Mouse (Mus musculus): ENCODE results near the gene Gpx4.
"Not testable (repeated sequence)": the region's sequence is repeated elsewhere in the genome, so short reads cannot be mapped to it uniquely, and the experiment has no call there.

Gene Gpx4

DNA sequence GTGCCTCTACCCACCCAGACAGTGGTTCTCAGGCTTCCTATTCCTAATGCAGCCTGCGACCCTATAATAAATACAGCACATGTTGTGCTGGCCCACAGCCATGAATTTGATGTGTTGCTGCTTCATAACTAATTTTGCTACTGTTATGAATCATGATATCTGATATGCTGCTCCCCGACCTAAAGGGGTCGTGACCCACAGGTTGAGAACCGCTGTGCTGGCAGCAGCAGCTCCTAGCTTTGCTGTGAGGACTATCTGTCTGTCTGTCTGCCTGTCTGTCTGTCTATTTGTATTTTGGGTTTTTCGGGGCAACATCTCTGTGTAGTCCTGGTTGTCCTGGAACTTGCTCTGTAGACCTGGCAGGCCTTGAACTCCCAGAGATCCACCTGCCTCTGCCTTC is 23.2 kb upstream of the Gpx4 start:
- no peak for DNase-seq (ENCODE audit: low spot score)

DNA sequence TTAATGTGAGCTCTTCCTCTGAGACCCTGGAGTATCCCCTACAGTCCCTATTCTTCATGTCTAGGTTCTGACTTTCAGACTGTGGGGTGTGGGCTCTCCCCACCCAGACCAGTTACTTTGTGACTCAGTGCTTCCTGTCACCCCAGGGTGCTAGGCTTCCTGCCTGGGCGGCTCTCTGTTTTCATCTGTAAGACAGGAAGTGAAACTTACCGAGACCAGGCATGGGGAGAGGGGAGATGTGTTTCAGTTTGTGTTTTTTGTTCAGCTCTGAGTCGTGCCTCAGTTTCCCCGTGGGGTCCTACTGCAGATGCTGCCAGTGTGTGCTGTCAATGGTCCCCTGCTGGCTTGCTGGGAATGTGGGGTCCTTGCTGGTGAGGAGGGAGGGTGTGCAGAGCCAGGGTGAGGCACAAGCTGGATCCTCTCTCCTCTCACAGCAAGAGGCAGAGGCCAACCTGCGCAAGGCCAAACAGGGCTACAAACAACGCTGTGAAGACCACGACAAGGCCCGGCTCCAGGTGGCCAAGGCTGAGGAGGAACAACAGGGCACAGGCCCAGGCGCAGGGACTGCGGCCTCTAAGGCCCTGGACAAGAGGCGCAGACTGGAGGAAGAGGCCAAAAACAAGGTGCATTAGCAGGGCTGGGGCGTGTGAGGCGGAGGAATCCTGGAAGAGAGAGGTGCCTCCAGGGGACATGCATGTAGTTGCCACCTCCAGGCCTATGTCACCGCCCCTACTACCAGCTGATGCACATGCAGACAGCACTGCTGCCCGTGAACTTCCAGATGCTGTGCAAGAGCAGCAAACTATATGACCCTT is 22.5 kb upstream of the Gpx4 start:
- no peak for DNase-seq (ENCODE audit: low spot score)

GRCm38 (mm10) chr10:80025044-80025347 is 22.0 kb upstream of the Gpx4 start:
- no peak for DNase-seq (ENCODE audit: low spot score)

DNA sequence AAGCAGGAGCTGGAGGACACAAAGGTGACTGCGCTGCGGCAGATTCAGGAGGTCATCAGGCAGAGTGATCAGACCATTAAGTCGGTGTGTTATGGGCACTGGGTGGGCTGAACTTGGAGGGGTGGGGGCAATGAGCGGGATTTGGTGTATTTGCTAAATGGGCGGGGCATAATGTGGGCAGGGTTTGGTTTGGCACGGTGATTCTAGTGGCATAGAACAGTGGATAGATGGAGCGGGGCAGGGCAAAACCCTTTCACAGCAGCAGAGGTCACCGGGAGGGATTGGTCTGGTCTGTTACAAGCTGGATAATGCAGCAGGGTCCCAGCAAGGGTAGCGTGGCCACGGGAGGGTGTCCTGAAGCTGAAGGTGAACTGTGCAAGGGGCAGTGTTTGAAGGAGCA is 21.5 kb upstream of the Gpx4 start:
- DNase-seq (ENCODE audit: low spot score), result no peak

- no peak for DNase-seq (ENCODE audit: low spot score)
Observed at GRCm38 (mm10) chr10:80025889-80026288, 21.1 kb upstream of the Gpx4 start.

GRCm38 (mm10) chr10:80027681-80028520 is 19.1 kb upstream of the Gpx4 start:
- DNase-seq (ENCODE audit: low spot score), result no peak

- DNase-seq (ENCODE audit: low spot score), result no peak
Observed at GRCm38 (mm10) chr10:80028521-80028846, 18.5 kb upstream of the Gpx4 start.

DNA sequence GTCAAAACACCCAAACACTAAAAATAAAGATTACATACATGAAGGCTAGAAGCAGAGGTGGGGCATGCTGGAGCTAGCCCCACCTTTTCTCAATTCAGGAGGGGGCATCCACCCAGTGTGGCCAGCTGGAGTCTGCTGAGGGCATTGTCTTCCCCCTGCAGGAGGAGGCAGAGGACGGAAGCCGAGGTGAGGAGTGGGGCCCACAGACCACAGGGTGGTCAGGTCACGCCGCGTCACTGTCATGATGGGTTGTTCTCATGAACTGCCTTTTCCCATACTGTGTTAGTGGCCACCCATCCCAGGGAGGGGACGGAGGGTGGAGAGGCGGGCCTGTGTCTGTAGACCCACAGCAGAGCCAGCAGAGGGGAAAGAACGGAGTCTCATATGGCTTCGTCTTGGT is 16.8 kb upstream of the Gpx4 start:
- DNase-seq (ENCODE audit: low spot score), result no peak

- DNase-seq (ENCODE audit: low spot score), result no peak
Observed at GRCm38 (mm10) chr10:80030736-80031135, 16.2 kb upstream of the Gpx4 start.

DNA sequence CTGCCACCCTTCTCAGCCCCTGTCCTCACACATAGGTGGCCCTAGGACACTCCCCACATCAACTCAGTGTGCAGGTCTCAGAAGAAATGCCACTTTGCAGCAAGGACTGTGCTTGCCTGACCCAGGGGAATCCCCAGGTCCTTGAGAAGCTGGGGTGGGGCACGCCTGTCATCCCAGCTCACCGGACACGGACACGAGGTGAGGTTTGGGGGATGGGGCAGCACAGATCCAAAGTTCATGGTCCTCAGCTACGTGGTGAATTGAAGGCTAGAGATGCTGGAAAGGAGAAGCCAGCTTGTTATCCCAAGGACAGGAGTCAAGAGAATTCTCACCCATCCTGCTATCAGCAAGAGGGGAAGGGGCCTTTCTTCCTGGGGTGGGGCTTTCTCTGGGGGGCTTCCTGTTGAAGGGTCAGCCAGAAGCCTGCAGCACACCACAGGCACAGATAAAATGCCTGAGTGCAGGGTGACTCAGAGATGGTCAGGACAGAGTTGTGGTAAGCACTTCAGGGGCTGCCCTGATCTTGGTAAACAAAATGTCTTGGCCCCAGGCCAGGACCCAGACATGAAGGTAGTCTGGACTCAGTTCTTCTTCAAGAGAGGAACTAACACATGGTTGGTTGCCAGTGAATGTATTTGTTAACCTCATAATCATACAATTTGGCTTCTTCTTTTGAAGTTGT is 14.0 kb upstream of the Gpx4 start:
- DNase-seq (ENCODE audit: low spot score), result peak; percentile 70

GRCm38 (mm10) chr10:80033511-80034391 is 13.2 kb upstream of the Gpx4 start:
- no peak for DNase-seq (ENCODE audit: low spot score)

DNA sequence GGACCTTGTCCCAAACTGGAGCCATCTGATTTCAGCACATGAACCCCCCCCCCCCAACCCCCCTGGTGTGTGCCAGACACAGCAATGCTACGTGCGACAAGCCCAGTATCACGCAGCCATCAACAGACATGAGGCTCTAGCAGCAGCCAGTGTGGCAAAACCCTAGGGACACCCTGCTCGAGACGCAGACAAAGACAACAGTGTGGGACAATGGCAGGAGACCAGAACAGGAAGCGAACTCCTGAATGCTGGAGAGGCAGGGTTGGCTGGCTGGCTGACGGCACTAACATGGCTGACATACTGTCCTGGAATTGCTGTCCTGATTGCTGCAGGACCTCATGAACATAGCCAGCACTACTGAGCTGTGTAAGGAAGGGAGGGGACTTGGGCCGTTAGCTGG is 11.8 kb upstream of the Gpx4 start:
- no peak for DNase-seq (ENCODE audit: low spot score)

DNA sequence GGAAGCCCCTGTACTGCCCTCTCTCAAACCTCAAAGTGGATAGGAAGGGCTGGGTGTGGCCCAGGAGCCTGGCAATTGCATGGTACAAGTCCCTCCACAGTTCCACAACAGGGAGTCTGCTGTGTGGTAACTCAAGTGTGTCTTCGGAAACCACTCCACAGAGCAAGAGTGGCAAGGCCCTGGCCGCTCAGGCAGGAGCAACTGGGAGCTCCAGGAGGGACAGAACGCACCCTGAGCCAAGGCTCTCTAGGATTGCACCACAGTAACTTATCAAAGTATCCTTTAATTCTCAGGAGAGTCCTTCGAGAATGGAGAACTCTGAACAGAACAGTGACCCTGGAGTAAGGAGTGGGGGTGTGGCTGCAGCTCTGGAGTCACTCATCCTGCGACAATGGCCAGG is 11.3 kb upstream of the Gpx4 start:
- no peak for DNase-seq (ENCODE audit: low spot score)

DNA sequence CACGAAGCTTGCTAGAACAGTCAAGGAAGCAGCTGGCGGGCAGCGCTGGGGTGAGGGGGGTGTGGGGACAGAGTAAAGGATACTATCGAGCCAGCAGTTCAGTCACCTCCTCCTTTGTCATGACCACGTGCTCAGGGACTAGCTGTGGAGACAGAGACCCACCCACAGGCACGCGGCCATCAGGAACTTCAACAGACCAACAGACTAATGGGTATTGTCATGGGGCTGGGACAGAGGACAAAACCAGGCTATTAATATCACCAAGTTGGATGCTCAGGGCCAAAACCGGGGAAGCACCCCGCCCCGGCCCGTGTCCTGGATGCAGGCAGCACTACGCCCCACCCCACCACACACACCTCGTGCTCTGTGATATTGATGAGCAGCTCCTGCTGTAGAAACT is 10.1 kb upstream of the Gpx4 start:
- no peak for DNase-seq (ENCODE audit: low spot score)

GRCm38 (mm10) chr10:80039559-80039979 is 7.4 kb upstream of the Gpx4 start, which contains the start of gene Polr2e:
Gene Polr2e, minus strand, starts transcription at chr10:80039795.
- peak; percentile 98 for DNase-seq (ENCODE audit: low spot score)

GRCm38 (mm10) chr10:80041409-80042060 is 5.4 kb upstream of the Gpx4 start:
- DNase-seq (ENCODE audit: low spot score), result not testable (repeated sequence)

DNA sequence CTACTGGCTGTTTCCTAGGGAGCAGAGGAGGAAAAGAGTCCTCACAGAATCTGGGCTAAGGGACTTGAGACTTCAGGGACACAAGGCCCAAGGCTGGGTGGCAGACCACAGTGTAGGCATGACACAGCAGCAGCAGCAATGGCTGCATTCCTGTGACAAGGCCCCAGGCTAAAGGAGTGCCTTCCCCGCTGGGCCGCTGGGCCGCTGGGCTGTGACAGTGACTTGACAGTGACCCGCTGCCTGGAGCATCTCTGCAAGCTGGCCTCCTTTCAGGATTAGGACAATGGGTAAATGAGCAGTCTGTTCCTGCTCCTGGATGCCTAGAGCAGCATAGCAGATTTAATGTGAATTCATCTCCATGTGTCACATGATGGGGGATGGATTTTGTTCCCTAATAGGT is 2.9 kb upstream of the Gpx4 start:
- DNase-seq (ENCODE audit: low spot score), result no peak

DNA sequence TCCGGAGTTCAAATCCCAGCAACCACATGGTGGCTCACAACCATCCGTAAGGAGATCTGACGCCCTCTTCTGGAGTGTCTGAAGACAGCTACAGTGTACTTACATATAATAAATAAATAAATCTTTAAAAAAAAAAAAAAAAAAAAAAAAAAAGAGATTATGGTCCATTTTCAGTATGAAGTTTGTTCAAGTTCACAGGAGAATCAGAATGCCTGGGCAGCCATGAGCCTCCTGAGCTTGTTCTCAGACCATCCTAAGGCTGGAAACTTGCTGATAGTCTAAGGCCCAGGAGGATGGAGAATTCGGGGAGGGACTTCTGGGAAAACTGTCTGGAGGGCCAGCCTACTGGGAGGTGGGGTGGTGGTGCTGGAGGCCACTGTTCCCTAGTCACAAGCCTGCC is 1.6 kb upstream of the Gpx4 start:
- not testable (repeated sequence) for DNase-seq (ENCODE audit: low spot score)

DNA sequence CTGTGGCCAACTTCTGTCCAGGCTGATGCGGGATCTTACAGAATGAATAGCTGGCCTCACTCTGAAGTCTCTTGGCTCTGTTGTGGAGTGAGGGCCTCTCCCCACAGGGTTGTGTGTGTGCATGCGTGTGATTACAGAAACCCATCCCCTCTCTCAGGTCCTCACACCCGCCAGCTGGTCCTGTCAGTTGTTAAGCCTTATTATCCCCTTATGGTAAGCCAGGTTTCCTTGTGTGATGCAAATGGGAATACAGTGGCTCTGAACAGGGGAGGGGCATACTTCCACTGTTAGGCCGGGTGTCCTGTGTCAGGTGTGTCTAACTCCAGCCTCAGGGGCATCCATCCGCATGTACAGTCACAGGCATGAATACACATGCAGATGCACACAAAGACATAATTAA is 1.2 kb upstream of the Gpx4 start:
- DNase-seq (ENCODE audit: low spot score), result no peak

DNA sequence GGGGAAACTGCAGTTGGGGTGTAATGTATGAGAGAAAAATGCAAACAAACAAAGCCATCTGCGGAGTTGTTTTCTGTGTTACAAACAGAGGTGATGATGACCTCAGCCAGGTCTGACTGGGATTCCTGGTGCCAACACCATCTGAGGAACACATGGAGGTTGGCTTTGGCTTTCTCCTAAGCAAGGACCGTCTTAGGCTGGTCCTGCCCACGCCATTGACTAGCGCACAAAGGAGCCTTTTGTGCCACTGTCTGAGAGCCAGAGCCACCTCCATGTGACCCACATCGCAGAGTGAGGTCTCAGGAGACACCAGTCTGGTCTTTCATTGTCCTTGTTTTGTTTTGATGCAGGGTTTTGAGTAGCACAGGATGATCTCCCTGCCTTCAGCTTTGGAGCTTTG is 1.4 kb downstream of the Gpx4 start:
- DNase-seq (ENCODE audit: low spot score), result no peak

DNA sequence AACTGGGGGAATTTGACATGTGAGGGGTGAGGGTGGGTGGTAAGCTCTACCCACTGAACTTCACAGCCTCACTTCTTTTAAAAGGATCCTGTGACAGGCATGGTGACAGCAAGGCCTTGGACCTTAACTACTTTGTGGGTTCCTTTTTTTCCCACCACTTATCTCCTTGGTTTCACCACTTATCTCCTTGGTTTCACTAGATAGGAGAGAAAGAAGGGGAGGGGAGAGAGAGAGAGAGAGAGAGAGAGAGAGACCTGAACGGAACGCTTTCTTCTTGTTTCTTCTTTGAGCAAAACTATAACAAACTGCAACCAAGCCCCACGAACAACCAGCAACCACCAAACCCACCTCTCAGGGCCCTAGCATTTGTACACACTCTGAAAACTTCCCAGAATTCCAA is 1.9 kb downstream of the Gpx4 start:
- DNase-seq (ENCODE audit: low spot score), result no peak

DNA sequence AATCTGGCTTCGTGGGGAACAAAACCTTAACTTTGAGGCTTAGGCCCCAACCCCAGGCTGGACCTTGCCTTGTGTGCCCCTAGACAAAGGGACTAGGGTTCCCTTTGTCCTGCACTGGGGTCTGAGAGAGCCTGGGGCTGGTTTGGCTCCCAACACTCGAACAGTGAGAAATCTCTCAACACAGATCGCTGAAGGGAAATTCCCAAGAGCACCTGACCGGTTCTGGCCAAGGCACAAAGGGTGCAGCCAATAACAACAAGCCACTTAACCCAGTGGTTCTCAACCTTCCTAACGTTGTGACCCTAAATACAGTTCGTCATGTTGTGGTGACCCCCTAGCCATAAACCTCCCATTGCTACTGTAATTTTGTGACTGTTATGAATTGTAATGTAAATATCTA is 3.3 kb downstream of the Gpx4 start:
- DNase-seq (ENCODE audit: low spot score), result no peak

Data from ovary, adult 18-20 months (tissue).